Mouse (Mus musculus): ENCODE results near the gene Olfr985. TPM values are rescaled to one million over a fixed set of nuclear protein-coding genes. Genes with fewer than 3 reads are reported as not detected.

Gene Olfr985
- total RNA-seq (2015; ENCODE audit: low replicate concordance), result not detected in 2 replicates
- total RNA-seq (2017; ENCODE audit: low replicate concordance), result not detected in 2 replicates

GRCm38 (mm10) chr9:40130084-40130483 lies at the start of gene Olfr985:
Gene Olfr985 (minus strand): TSS chr9:40130184.
- ATAC-seq (replicated peaks; ENCODE audit: low FRiP score, poor library complexity, severe bottlenecking), result no peak

- no peak for ATAC-seq (replicated peaks; ENCODE audit: low FRiP score, poor library complexity, severe bottlenecking)
These were observed 47.0 kb upstream of the Olfr985 start for GRCm38 (mm10) chr9:40177017-40177416.

GRCm38 (mm10) chr9:40166446-40166845 lies 36.5 kb upstream of the Olfr985 start:
- no peak for ATAC-seq (replicated peaks; ENCODE audit: low FRiP score, poor library complexity, severe bottlenecking)

- ATAC-seq (replicated peaks; ENCODE audit: low FRiP score, poor library complexity, severe bottlenecking), result no peak
These were observed 25.2 kb upstream of the Olfr985 start for GRCm38 (mm10) chr9:40155118-40155644.

GRCm38 (mm10) chr9:40141544-40141943 lies 11.6 kb upstream of the Olfr985 start:
- ATAC-seq (replicated peaks; ENCODE audit: low FRiP score, poor library complexity, severe bottlenecking), result no peak

- no peak for ATAC-seq (replicated peaks; ENCODE audit: low FRiP score, poor library complexity, severe bottlenecking)
These were observed 9.5 kb upstream of the Olfr985 start for GRCm38 (mm10) chr9:40139484-40139883.

- ATAC-seq (replicated peaks; ENCODE audit: low FRiP score, poor library complexity, severe bottlenecking), result no peak
These were observed 7.2 kb upstream of the Olfr985 start for GRCm38 (mm10) chr9:40136987-40137688.

- no peak for ATAC-seq (replicated peaks; ENCODE audit: low FRiP score, poor library complexity, severe bottlenecking)
These were observed 572 bp upstream of the Olfr985 start for GRCm38 (mm10) chr9:40130556-40130955.

- ATAC-seq (replicated peaks; ENCODE audit: low FRiP score, poor library complexity, severe bottlenecking), result no peak
These were observed 12.7 kb downstream of the Olfr985 start for GRCm38 (mm10) chr9:40117287-40117659.

GRCm38 (mm10) chr9:40116645-40117286 lies 13.2 kb downstream of the Olfr985 start:
- ATAC-seq (replicated peaks; ENCODE audit: low FRiP score, poor library complexity, severe bottlenecking), result no peak

- no peak for ATAC-seq (replicated peaks; ENCODE audit: low FRiP score, poor library complexity, severe bottlenecking)
These were observed 15.9 kb downstream of the Olfr985 start, which contains the start of gene Olfr984 for GRCm38 (mm10) chr9:40114106-40114505. Gene Olfr984 (minus strand): TSS chr9:40114206.

- ATAC-seq (replicated peaks; ENCODE audit: low FRiP score, poor library complexity, severe bottlenecking), result no peak
These were observed 35.2 kb downstream of the Olfr985 start for GRCm38 (mm10) chr9:40094769-40095168.

GRCm38 (mm10) chr9:40093495-40093894 lies 36.5 kb downstream of the Olfr985 start, which contains the start of gene Olfr983:
Gene Olfr983 (minus strand): TSS chr9:40093595.
- ATAC-seq (replicated peaks; ENCODE audit: low FRiP score, poor library complexity, severe bottlenecking), result no peak

Other genes starting within 250 kb of the Olfr985 start
- gene Olfr229, start 222.8 kb downstream of the Olfr985 start, total RNA-seq (2015; ENCODE audit: low replicate concordance), result not detected in 2 replicates
- not detected in 2 replicates for gene Olfr229, start 222.8 kb downstream of the Olfr985 start, total RNA-seq (2017; ENCODE audit: low replicate concordance)
- not detected in 2 replicates for gene Olfr974, start 192.7 kb downstream of the Olfr985 start, total RNA-seq (2015; ENCODE audit: low replicate concordance)
- gene Olfr974, start 192.7 kb downstream of the Olfr985 start, total RNA-seq (2017; ENCODE audit: low replicate concordance), result not detected in 2 replicates
- not detected in 2 replicates for gene Olfr975, start 178.1 kb downstream of the Olfr985 start, total RNA-seq (2015; ENCODE audit: low replicate concordance)
- gene Olfr975, start 178.1 kb downstream of the Olfr985 start, total RNA-seq (2017; ENCODE audit: low replicate concordance), result not detected in 2 replicates
- not detected in 2 replicates for gene Olfr976, start 169.1 kb downstream of the Olfr985 start, total RNA-seq (2015; ENCODE audit: low replicate concordance)
- not detected in 2 replicates for gene Olfr976, start 169.1 kb downstream of the Olfr985 start, total RNA-seq (2017; ENCODE audit: low replicate concordance)
- not detected in 2 replicates for gene Olfr978, start 138.1 kb downstream of the Olfr985 start, total RNA-seq (2015; ENCODE audit: low replicate concordance)
- gene Olfr978, start 138.1 kb downstream of the Olfr985 start, total RNA-seq (2017; ENCODE audit: low replicate concordance), result not detected in 2 replicates
- gene Olfr979, start 126.7 kb downstream of the Olfr985 start, total RNA-seq (2015; ENCODE audit: low replicate concordance), result not detected in 2 replicates
- gene Olfr979, start 126.7 kb downstream of the Olfr985 start, total RNA-seq (2017; ENCODE audit: low replicate concordance), result not detected in 2 replicates
- gene Olfr980, start 120.6 kb downstream of the Olfr985 start, total RNA-seq (2015; ENCODE audit: low replicate concordance), result not detected in 2 replicates
- 1.2 TPM in 1 of 2 replicates, not detected in the other for gene Olfr980, start 120.6 kb downstream of the Olfr985 start, total RNA-seq (2017; ENCODE audit: low replicate concordance)
- not detected in 2 replicates for gene Olfr981, start 108.7 kb downstream of the Olfr985 start, total RNA-seq (2015; ENCODE audit: low replicate concordance)
- not detected in 2 replicates for gene Olfr981, start 108.7 kb downstream of the Olfr985 start, total RNA-seq (2017; ENCODE audit: low replicate concordance)
- gene Olfr982, start 56.4 kb downstream of the Olfr985 start, total RNA-seq (2015; ENCODE audit: low replicate concordance), result not detected in 2 replicates
- not detected in 2 replicates for gene Olfr982, start 56.4 kb downstream of the Olfr985 start, total RNA-seq (2017; ENCODE audit: low replicate concordance)
- gene Olfr983, start 36.6 kb downstream of the Olfr985 start, total RNA-seq (2015; ENCODE audit: low replicate concordance), result not detected in 2 replicates
- not detected in 2 replicates for gene Olfr983, start 36.6 kb downstream of the Olfr985 start, total RNA-seq (2017; ENCODE audit: low replicate concordance)
- gene Olfr984, start 16.0 kb downstream of the Olfr985 start, total RNA-seq (2015; ENCODE audit: low replicate concordance), result not detected in 2 replicates
- gene Olfr984, start 16.0 kb downstream of the Olfr985 start, total RNA-seq (2017; ENCODE audit: low replicate concordance), result not detected in 2 replicates
- not detected in 2 replicates for gene Tmem225, start 17.9 kb upstream of the Olfr985 start, total RNA-seq (2015; ENCODE audit: low replicate concordance)
- not detected in 2 replicates for gene Tmem225, start 17.9 kb upstream of the Olfr985 start, total RNA-seq (2017; ENCODE audit: low replicate concordance)
- gene Olfr986, start 50.7 kb upstream of the Olfr985 start, total RNA-seq (2015; ENCODE audit: low replicate concordance), result not detected in 2 replicates
- gene Olfr986, start 50.7 kb upstream of the Olfr985 start, total RNA-seq (2017; ENCODE audit: low replicate concordance), result not detected in 2 replicates
- gene Zfp202, start 62.1 kb upstream of the Olfr985 start, total RNA-seq (2015; ENCODE audit: low replicate concordance), result 0.36 TPM in 1 of 2 replicates, not detected in the other
- 0.77 TPM in 1 of 2 replicates, not detected in the other for gene Zfp202, start 62.1 kb upstream of the Olfr985 start, total RNA-seq (2017; ENCODE audit: low replicate concordance)
- not detected in 2 replicates for gene Scn3b, start 139.0 kb upstream of the Olfr985 start, total RNA-seq (2015; ENCODE audit: low replicate concordance)
- not detected in 2 replicates for gene Scn3b, start 139.0 kb upstream of the Olfr985 start, total RNA-seq (2017; ENCODE audit: low replicate concordance)

Measured in erythroid progenitor cell, adult 5-6 weeks (primary cell).